Mouse (Mus musculus) CH12.LX (cell line): ENCODE results near the gene Orc4. TPM values are rescaled to one million over a fixed set of nuclear protein-coding genes. Genes with fewer than 3 reads are reported as not detected.

Experiments
- DNase-seq: peaks from one replicate; pipeline ENCODE4 v3.0.0-alpha.2; 2013; ENCODE audit errors: extremely low read depth
- H3K27ac ChIP-seq: 2 replicates; pipeline ENCODE4 v1.5.1; 2012; ENCODE audit warnings: low read depth, mild to moderate bottlenecking, control low read depth, moderate library complexity; ENCODE audit not compliant: insufficient read depth
- H3K27me3 ChIP-seq: replicated peaks from 2 replicates; pipeline ENCODE3; 2012; ENCODE audit warnings: inconsistent platforms
- H3K36me3 ChIP-seq, 2 experiments: replicated peaks in 1 of 2; 2 replicates each; pipeline versions ENCODE3 to v1.6.1; 2012; ENCODE audit warnings: inconsistent platforms in 1 of 2, low read length in 1 of 2, mild to moderate bottlenecking in 1 of 2, mixed read lengths in 1 of 2, moderate library complexity in 1 of 2; ENCODE audit not compliant: control insufficient read depth in 1 of 2, insufficient read depth in 1 of 2
- H3K4me1 ChIP-seq, 2 experiments: 2 replicates each; pipeline ENCODE4 v1.6.1; 2012; ENCODE audit warnings: inconsistent platforms in 1 of 2, moderate library complexity in 1 of 2; ENCODE audit not compliant: insufficient read depth in 2 of 2, control insufficient read depth in 1 of 2
- H3K4me2 ChIP-seq: 2 replicates; pipeline ENCODE4 v1.6.1; 2012; ENCODE audit warnings: low read depth, mild to moderate bottlenecking, control low read depth; ENCODE audit not compliant: poor library complexity, insufficient read depth, severe bottlenecking
- H3K4me3 ChIP-seq, 3 experiments: fragments of 150-350 bp in 1 of 3; sonication (generic) in 1 of 3; replicated peaks in 1 of 3; 2 replicates each; pipeline versions ENCODE3 to v1.5.1; 2011 to 2012; ENCODE audit warnings: low read depth in 2 of 3, low read length in 2 of 3, mild to moderate bottlenecking in 2 of 3, moderate library complexity in 2 of 3, control low read depth in 1 of 3, improper control_type of control experiment in 1 of 3, inconsistent platforms in 1 of 3, mixed read lengths in 1 of 3; ENCODE audit not compliant: poor library complexity in 1 of 3
- H3K79me2 ChIP-seq: replicated peaks from 2 replicates; pipeline ENCODE4 v1.6.1; 2012; ENCODE audit warnings: mild to moderate bottlenecking, moderate library complexity; ENCODE audit not compliant: control insufficient read depth, poor library complexity, insufficient read depth, severe bottlenecking; ENCODE audit errors: extremely low read depth
- H3K9ac ChIP-seq: 2 replicates; pipeline ENCODE4 v1.6.1; 2012; ENCODE audit warnings: low read depth, mild to moderate bottlenecking, control low read depth, moderate library complexity; ENCODE audit not compliant: insufficient read depth
- H3K9me3 ChIP-seq: replicated peaks from 2 replicates; pipeline ENCODE3; 2012; ENCODE audit warnings: low read length, inconsistent platforms, mixed read lengths
- BHLHE40 ChIP-seq: IDR thresholded peaks from 2 replicates; pipeline ENCODE4 v1.6.1; 2011; ENCODE audit warnings: mild to moderate bottlenecking, low read depth, low read length, improper control_type of control experiment
- CHD1 ChIP-seq: IDR thresholded peaks from 2 replicates; pipeline ENCODE4 v1.6.1; 2012; ENCODE audit warnings: low read depth, low read length, improper control_type of control experiment, inconsistent platforms
- CHD2 ChIP-seq: IDR thresholded peaks from 2 replicates; pipeline ENCODE4 v1.6.1; 2011; ENCODE audit warnings: low read length, improper control_type of control experiment
- CTCF ChIP-seq, 2 experiments: IDR thresholded peaks in 1 of 2; conservative IDR thresholded peaks in 1 of 2; 2 replicates each; pipeline ENCODE4 v1.5.1; 2011 to 2012; ENCODE audit warnings: low read depth in 2 of 2, low read length in 2 of 2, improper control_type of control experiment in 1 of 2, inconsistent platforms in 1 of 2, mild to moderate bottlenecking in 1 of 2, moderate library complexity in 1 of 2
- E2F4 ChIP-seq: IDR thresholded peaks from 2 replicates; pipeline ENCODE4 v1.6.1; 2011; ENCODE audit warnings: low read depth, low read length, improper control_type of control experiment; ENCODE audit not compliant: insufficient replicate concordance
- ELF1 ChIP-seq: IDR thresholded peaks from 2 replicates; pipeline ENCODE4 v1.6.1; 2014; ENCODE audit warnings: low read depth, mild to moderate bottlenecking, inconsistent platforms, low read length, improper control_type of control experiment
- EP300 ChIP-seq: IDR thresholded peaks from 2 replicates; pipeline ENCODE4 v1.6.1; 2011; ENCODE audit warnings: low read length, improper control_type of control experiment
- ETS1 ChIP-seq: conservative IDR thresholded peaks from 2 replicates; pipeline ENCODE4 v1.6.1; 2012; ENCODE audit warnings: low read depth, mild to moderate bottlenecking, inconsistent platforms, low read length, improper control_type of control experiment, moderate library complexity
- GABPA ChIP-seq: IDR thresholded peaks from 2 replicates; pipeline ENCODE4 v1.6.1; 2012; ENCODE audit warnings: low read depth, low read length, improper control_type of control experiment, inconsistent platforms; ENCODE audit not compliant: insufficient replicate concordance
- HCFC1 ChIP-seq: IDR thresholded peaks from 2 replicates; pipeline ENCODE4 v1.6.1; 2012; ENCODE audit warnings: low read depth, mild to moderate bottlenecking, inconsistent platforms, low read length, improper control_type of control experiment
- IRF4 ChIP-seq: IDR thresholded peaks from 2 replicates; pipeline ENCODE4 v1.6.1; 2014; ENCODE audit warnings: low read depth, mild to moderate bottlenecking, inconsistent platforms, low read length, improper control_type of control experiment
- JUN ChIP-seq: IDR thresholded peaks from 2 replicates; pipeline ENCODE4 v1.6.1; 2011; ENCODE audit warnings: low read depth, mild to moderate bottlenecking, low read length, improper control_type of control experiment, moderate library complexity; ENCODE audit not compliant: insufficient read depth
- JUND ChIP-seq: conservative IDR thresholded peaks from 2 replicates; pipeline ENCODE4 v1.6.1; 2011; ENCODE audit warnings: low read depth, low read length, improper control_type of control experiment
- KAT2A ChIP-seq: IDR thresholded peaks from 2 replicates; pipeline ENCODE4 v1.6.1; 2012; ENCODE audit warnings: low read length, improper control_type of control experiment, inconsistent platforms; ENCODE audit not compliant: insufficient replicate concordance
- MAFK ChIP-seq: IDR thresholded peaks from 2 replicates; pipeline ENCODE4 v1.6.1; 2011; ENCODE audit warnings: low read length, improper control_type of control experiment; ENCODE audit not compliant: insufficient replicate concordance
- MAX ChIP-seq: IDR thresholded peaks from 2 replicates; pipeline ENCODE4 v1.6.1; 2011; ENCODE audit warnings: low read length, improper control_type of control experiment
- MAZ ChIP-seq: IDR thresholded peaks from 2 replicates; pipeline ENCODE4 v1.6.1; 2012; ENCODE audit warnings: low read depth, mild to moderate bottlenecking, inconsistent platforms, low read length, improper control_type of control experiment, moderate library complexity
- MEF2A ChIP-seq: IDR thresholded peaks from 2 replicates; pipeline ENCODE4 v1.6.1; 2014; ENCODE audit warnings: low read depth, mild to moderate bottlenecking, inconsistent platforms, low read length, improper control_type of control experiment, borderline replicate concordance
- MXI1 ChIP-seq: IDR thresholded peaks from 2 replicates; pipeline ENCODE4 v1.6.1; 2011; ENCODE audit warnings: mild to moderate bottlenecking, low read depth, low read length, improper control_type of control experiment
- MYC ChIP-seq: IDR thresholded peaks from 2 replicates; pipeline ENCODE4 v1.6.1; 2011; ENCODE audit warnings: low read depth, mild to moderate bottlenecking, improper control_type of control experiment, low read length
- NELFE ChIP-seq: IDR thresholded peaks from 2 replicates; pipeline ENCODE4 v1.6.1; 2011; ENCODE audit warnings: low read depth, low read length, improper control_type of control experiment
- NRF1 ChIP-seq: IDR thresholded peaks from 2 replicates; pipeline ENCODE4 v1.6.1; 2014; ENCODE audit warnings: low read depth, mild to moderate bottlenecking, inconsistent platforms, low read length, improper control_type of control experiment, moderate library complexity
- PAX5 ChIP-seq: IDR thresholded peaks from 2 replicates; pipeline ENCODE4 v1.6.1; 2012; ENCODE audit warnings: low read length, inconsistent platforms, mixed read lengths
- POLR2A ChIP-seq: IDR thresholded peaks from 2 replicates; pipeline ENCODE4 v1.6.1; 2011; ENCODE audit warnings: low read depth, mild to moderate bottlenecking, improper control_type of control experiment, low read length
- POLR2AphosphoS2 ChIP-seq: IDR thresholded peaks from 2 replicates; pipeline ENCODE4 v1.6.1; 2011; ENCODE audit warnings: low read depth, low read length, improper control_type of control experiment
- RAD21 ChIP-seq: IDR thresholded peaks from 2 replicates; pipeline ENCODE4 v1.6.1; 2011; ENCODE audit warnings: low read depth, mild to moderate bottlenecking, low read length, improper control_type of control experiment, moderate library complexity
- RCOR1 ChIP-seq: conservative IDR thresholded peaks from 2 replicates; pipeline ENCODE4 v1.6.1; 2012; ENCODE audit warnings: low read depth, mild to moderate bottlenecking, inconsistent platforms, low read length, improper control_type of control experiment
- SIN3A ChIP-seq: IDR thresholded peaks from 2 replicates; pipeline ENCODE4 v1.6.1; 2012; ENCODE audit warnings: low read length, improper control_type of control experiment, inconsistent platforms
- SMC3 ChIP-seq: IDR thresholded peaks from 2 replicates; pipeline ENCODE4 v1.6.1; 2011; ENCODE audit warnings: low read depth, low read length, improper control_type of control experiment
- TBP ChIP-seq: conservative IDR thresholded peaks from 2 replicates; pipeline ENCODE4 v1.6.1; 2011; ENCODE audit warnings: low read depth, low read length, improper control_type of control experiment
- TCF12 ChIP-seq: IDR thresholded peaks from 2 replicates; pipeline ENCODE4 v1.6.1; 2014; ENCODE audit warnings: low read depth, mild to moderate bottlenecking, inconsistent platforms, low read length, improper control_type of control experiment
- UBTF ChIP-seq: IDR thresholded peaks from 2 replicates; pipeline ENCODE4 v1.6.1; 2012; ENCODE audit warnings: low read depth, mild to moderate bottlenecking, inconsistent platforms, low read length, improper control_type of control experiment, moderate library complexity
- USF1 ChIP-seq: IDR thresholded peaks from 2 replicates; pipeline ENCODE4 v1.6.1; 2014; ENCODE audit warnings: low read depth, mild to moderate bottlenecking, inconsistent platforms, low read length, improper control_type of control experiment
- USF2 ChIP-seq: conservative IDR thresholded peaks from 2 replicates; pipeline ENCODE4 v1.6.1; 2011; ENCODE audit warnings: low read depth, low read length, improper control_type of control experiment
- ZC3H11A ChIP-seq: IDR thresholded peaks from 2 replicates; pipeline ENCODE4 v1.6.1; 2012; ENCODE audit warnings: low read depth, mild to moderate bottlenecking, inconsistent platforms, low read length, improper control_type of control experiment
- ZKSCAN1 ChIP-seq: IDR thresholded peaks from 2 replicates; pipeline ENCODE4 v1.6.1; 2012; ENCODE audit warnings: low read depth, inconsistent platforms, low read length, improper control_type of control experiment, borderline replicate concordance
- ZMIZ1 ChIP-seq: IDR thresholded peaks from 2 replicates; pipeline ENCODE4 v1.6.1; 2012; ENCODE audit warnings: low read depth, mild to moderate bottlenecking, inconsistent platforms, low read length, improper control_type of control experiment
- ZNF384 ChIP-seq: IDR thresholded peaks from 2 replicates; pipeline ENCODE4 v1.6.1; 2012; ENCODE audit warnings: low read depth, low read length, improper control_type of control experiment, inconsistent platforms
- dilution Hi-C: fragments of 300-500 bp; cut with MboI; formaldehyde crosslinking; loops from 2 replicates; pipeline ENCODE4 v1.14.3; 2020; ENCODE audit warnings: low sequenced_read_pairs; ENCODE audit not compliant: extremely low pct_unique_long_range_greater_than_20kb, extremely low pct_ligation_motif_present
- in situ Hi-C: fragments of 300-500 bp; cut with MboI; formaldehyde crosslinking; loops from 3 replicates; pipeline ENCODE4 v1.14.3; 2019; ENCODE audit warnings: low sequenced_read_pairs, low pct_ligation_motif_present, low pct_unique_long_range_greater_than_20kb, mixed read lengths
- polyA plus RNA-seq: library from polyadenylated mRNA; unstranded; fragments of >175 nt; gene quantifications from 2 replicates; pipeline ENCODE4 v1.2.1, GENCODE M21; 2012; ENCODE audit warnings: low read depth; ENCODE audit not compliant: insufficient read length
- total RNA-seq, 2 experiments: library from RNA; depleted of rRNA; stranded (reverse); fragments of 300-350 nt in 1 of 2; fragments of >200 nt in 1 of 2; gene quantifications; 2 replicates each; pipeline ENCODE4 v1.2.3; 2012 to 2014

Gene Orc4
- total and polyA plus RNA-seq, 3 experiments: 42.5 to 180 (median 91.7) TPM

DNA sequence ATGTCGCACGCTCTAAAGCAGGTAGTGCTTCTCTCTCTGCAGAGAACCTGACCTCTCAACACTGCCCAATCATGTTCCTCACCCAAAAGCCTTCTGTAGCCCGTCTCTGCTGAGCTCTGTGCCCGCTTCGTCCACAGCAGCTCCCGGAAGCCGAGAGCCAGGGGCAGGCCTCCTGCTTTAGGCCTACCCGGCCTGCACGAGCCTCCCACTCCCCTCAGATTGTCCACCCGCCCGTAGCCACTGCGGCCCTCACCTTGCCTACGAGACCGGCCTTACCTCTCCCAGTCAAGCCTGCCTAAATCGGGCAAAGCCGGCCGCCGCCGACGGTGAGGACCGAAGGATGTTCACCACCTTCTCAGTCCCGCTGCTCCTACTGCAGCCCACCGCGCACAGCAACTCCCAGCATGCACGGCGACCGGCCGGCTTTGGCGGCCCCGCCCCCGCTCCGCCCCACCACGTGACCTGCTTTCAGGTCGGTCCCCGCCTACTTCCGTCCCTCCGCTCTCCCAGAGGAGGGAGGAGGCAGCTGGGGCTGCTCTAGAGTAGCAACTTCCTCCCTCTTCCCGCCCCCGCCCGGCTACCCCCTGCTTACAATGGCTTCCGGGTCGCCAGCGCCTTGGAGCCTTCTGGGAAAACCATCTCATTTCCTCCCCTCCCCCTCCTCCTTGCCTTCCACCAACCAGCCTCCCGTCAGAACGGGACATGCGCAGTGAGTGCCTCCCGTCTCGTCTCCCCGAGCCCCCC lies 1.1 kb downstream of the Orc4 start, which contains the start of gene Mbd5:
Gene Mbd5, plus strand, starts transcription at position 668 of the 744 bp plus-strand sequence.
- Histone ChIP-seq H3K9ac (peak within 1 kb of the TSS; percentile 87), H3K4me3 (peak within 1 kb of the TSS; percentile 67 to 96 (median 81)), H3K4me2 (peak within 1 kb of the TSS; percentile 10), H3K27ac (peak within 1 kb of the TSS; percentile 93), H3K9me3 (no peaks in the 10 kb centered on the region), H3K4me1 (peaks cover 0 to 15% of the 10 kb centered on the region in 2 experiments; a peak in 1 of 4 replicates), H3K27me3 (no peaks in the 10 kb centered on the region), H3K79me2 (peaks cover 41% of the 10 kb centered on the region), H3K36me3 (no peaks in the 10 kb centered on the region)
- DNase-seq: peak; percentile 98
- TF ChIP-seq JUN: no peak
- no peak for TF ChIP-seq MAFK
- TF ChIP-seq POLR2A: peak; percentile 97
- 0 out of 2 replicates have a peak, but pooled peaks have one; percentile 15 for TF ChIP-seq MXI1
- peak; percentile 90 for TF ChIP-seq POLR2AphosphoS2
- TF ChIP-seq CHD2: peak; percentile 96
- TF ChIP-seq CHD1: no peak
- peak; percentile 53; the same call in 1 of the 2 replicates for TF ChIP-seq MEF2A
- TF ChIP-seq SIN3A: peak; percentile 70
- TF ChIP-seq RCOR1: 0 out of 2 replicates have a peak, but pooled peaks have one; percentile 26
- TF ChIP-seq TBP: 0 out of 2 replicates have a peak, but pooled peaks have one; percentile 20
- TF ChIP-seq USF2: peak; percentile 92
- TF ChIP-seq PAX5: no peak
- peak; percentile 96 for TF ChIP-seq ELF1
- TF ChIP-seq CTCF (conservative IDR thresholded peaks at IDR 0.05 in 1 of 2, IDR thresholded peaks at IDR 0.05 in 1 of 2; ENCODE audit: low read depth in 2 of 2, low read length in 2 of 2): no peak
- peak; percentile 100 for TF ChIP-seq MAZ
- TF ChIP-seq ETS1: 0 out of 2 replicates have a peak, but pooled peaks have one; percentile 30
- TF ChIP-seq NRF1: peak; percentile 83
- peak; percentile 75 for TF ChIP-seq IRF4
- TF ChIP-seq HCFC1: peak; percentile 90
- TF ChIP-seq KAT2A: peak; percentile 90; the same call in 1 of the 2 replicates
- peak; percentile 35; the same call in 1 of the 2 replicates for TF ChIP-seq MYC
- TF ChIP-seq JUND: no peak
- peak; percentile 81 for TF ChIP-seq ZMIZ1
- no peak for TF ChIP-seq EP300
- TF ChIP-seq UBTF: no peak
- peak; percentile 76 for TF ChIP-seq BHLHE40
- TF ChIP-seq GABPA: no peak; the same call in 1 of the 2 replicates
- TF ChIP-seq ZC3H11A: no peak
- no peak for TF ChIP-seq ZKSCAN1
- TF ChIP-seq USF1: peak; percentile 97
- no peak; the same call in none of the 2 replicates for TF ChIP-seq TCF12
- no peak for TF ChIP-seq SMC3
- TF ChIP-seq E2F4: peak; percentile 80; the same call in 1 of the 2 replicates
- TF ChIP-seq MAX: peak; percentile 92
- TF ChIP-seq ZNF384: no peak
- peak; percentile 95 for TF ChIP-seq NELFE
- TF ChIP-seq RAD21: no peak
- in situ Hi-C loops (no loop called here), dilution Hi-C loops (no loop called here)
